Mouse (Mus musculus): Measurements from ENCODE around the gene Chmp4b. TPM values are rescaled to one million over a fixed set of nuclear protein-coding genes. Genes with fewer than 3 reads are reported as not detected.

Gene Chmp4b
- total and polyA plus RNA-seq, 2 experiments from 2014 or later: 20.1 to 80.7 TPM

GRCm38 (mm10) chr2:154702637-154703315 lies 51.3 kb downstream of the Chmp4b start:
- Histone ChIP-seq H3K9ac (replicated peaks; ENCODE audit: low read depth, low read length) (no peak overlapping the region), H3K36me3 (replicated peaks; ENCODE audit: control insufficient read depth, insufficient read depth, low read length) (no peaks in the 10 kb centered on the region), H3K4me2 (ENCODE audit: low read depth, low read length) (peak overlapping the region; percentile 34), H3K27me3 (ENCODE audit: control insufficient read depth, insufficient read depth, low read length) (no peaks in the 10 kb centered on the region), H3K4me3 (ENCODE audit: low read depth, low read length) (no peak overlapping the region), H3K27ac (ENCODE audit: low read depth) (no peak overlapping the region), H3K4me1 (ENCODE audit: control insufficient read depth, insufficient read depth) (no peaks in the 10 kb centered on the region), H3K9me3 (replicated peaks; ENCODE audit: control insufficient read depth, low read length) (no peaks in the 10 kb centered on the region)
- WGBS: 7% methylated on average over 17 of the region's 17 CpGs
- DNase-seq (ENCODE audit: low spot score): peak; percentile 58
- peak; percentile 71 for ATAC-seq (ENCODE audit: insufficient read depth, low read depth)
- TF ChIP-seq CTCF (IDR thresholded peaks at IDR 0.05; ENCODE audit: low read depth): peak; percentile 90
- no peak for TF ChIP-seq EP300 (IDR thresholded peaks at IDR 0.05; ENCODE audit: low read depth)

GRCm38 (mm10) chr2:154706526-154707280 lies 55.2 kb downstream of the Chmp4b start:
- no peak for DNase-seq (ENCODE audit: low spot score)
- no peak for ATAC-seq (ENCODE audit: insufficient read depth, low read depth)
- H3K4me2 ChIP-seq (ENCODE audit: low read depth, low read length): no peak overlapping the region
- TF ChIP-seq CTCF (IDR thresholded peaks at IDR 0.05; ENCODE audit: low read depth) (no peak), EP300 (IDR thresholded peaks at IDR 0.05; ENCODE audit: low read depth) (no peak)
- no peak overlapping the region for H3K9ac ChIP-seq (replicated peaks; ENCODE audit: low read depth, low read length)
- H3K4me1 ChIP-seq (ENCODE audit: control insufficient read depth, insufficient read depth): no peaks in the 10 kb centered on the region
- whole genome bisulfite sequencing: 64% methylated on average over 11 of the region's 11 CpGs
- H3K27me3 ChIP-seq (ENCODE audit: control insufficient read depth, insufficient read depth, low read length): no peaks in the 10 kb centered on the region
- no peaks in the 10 kb centered on the region for H3K36me3 ChIP-seq (replicated peaks; ENCODE audit: control insufficient read depth, insufficient read depth, low read length)
- H3K4me3 ChIP-seq (ENCODE audit: low read depth, low read length): no peak overlapping the region
- no peaks in the 10 kb centered on the region for H3K9me3 ChIP-seq (replicated peaks; ENCODE audit: control insufficient read depth, low read length)
- no peak overlapping the region for H3K27ac ChIP-seq (ENCODE audit: low read depth)

GRCm38 (mm10) chr2:154707284-154707683 lies 55.8 kb downstream of the Chmp4b start:
- TF ChIP-seq EP300 (IDR thresholded peaks at IDR 0.05; ENCODE audit: low read depth) (no peak), CTCF (IDR thresholded peaks at IDR 0.05; ENCODE audit: low read depth) (no peak)
- no peaks in the 10 kb centered on the region for H3K4me1 ChIP-seq (ENCODE audit: control insufficient read depth, insufficient read depth)
- no peaks in the 10 kb centered on the region for H3K9me3 ChIP-seq (replicated peaks; ENCODE audit: control insufficient read depth, low read length)
- no peaks in the 10 kb centered on the region for H3K36me3 ChIP-seq (replicated peaks; ENCODE audit: control insufficient read depth, insufficient read depth, low read length)
- H3K4me3 ChIP-seq (ENCODE audit: low read depth, low read length): no peak overlapping the region
- H3K4me2 ChIP-seq (ENCODE audit: low read depth, low read length): no peak overlapping the region
- ATAC-seq (ENCODE audit: insufficient read depth, low read depth): no peak
- 66% methylated on average over 7 of the region's 7 CpGs for WGBS
- no peak overlapping the region for H3K9ac ChIP-seq (replicated peaks; ENCODE audit: low read depth, low read length)
- DNase-seq (ENCODE audit: low spot score): no peak
- no peaks in the 10 kb centered on the region for H3K27me3 ChIP-seq (ENCODE audit: control insufficient read depth, insufficient read depth, low read length)
- H3K27ac ChIP-seq (ENCODE audit: low read depth): no peak overlapping the region

DNA sequence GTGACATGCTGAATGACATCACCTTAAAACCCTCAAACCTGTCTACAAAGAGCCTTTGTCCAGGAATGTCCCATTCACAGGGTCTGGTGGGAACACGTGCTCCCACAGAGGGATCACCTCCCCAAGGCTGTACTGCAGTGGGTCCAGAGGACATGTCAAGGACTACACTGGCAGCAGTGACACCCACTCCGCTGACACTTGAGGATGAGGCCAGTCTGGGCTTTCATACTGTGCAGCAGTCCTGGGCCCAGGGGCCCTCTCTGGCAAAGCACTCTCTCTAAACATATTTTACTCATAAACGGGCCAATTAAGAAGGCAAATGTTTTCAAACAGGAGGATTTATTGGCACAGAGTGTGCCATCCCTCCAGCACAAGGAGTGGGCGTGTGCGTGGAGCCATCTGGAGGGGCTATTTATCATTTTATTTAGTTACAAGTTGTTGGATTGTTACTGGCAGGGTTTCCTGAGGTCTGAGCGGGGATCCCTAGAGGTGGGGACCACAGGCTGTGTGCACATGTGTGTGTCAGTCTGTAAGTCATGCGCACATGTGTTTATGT lies 56.4 kb downstream of the Chmp4b start:
- H3K9ac ChIP-seq (replicated peaks; ENCODE audit: low read depth, low read length): no peak overlapping the region
- H3K4me2 ChIP-seq (ENCODE audit: low read depth, low read length): no peak overlapping the region
- DNase-seq (ENCODE audit: low spot score): no peak
- 64% methylated on average over 7 of the region's 7 CpGs for WGBS
- ATAC-seq (ENCODE audit: insufficient read depth, low read depth): no peak
- H3K27me3 ChIP-seq (ENCODE audit: control insufficient read depth, insufficient read depth, low read length): no peaks in the 10 kb centered on the region
- H3K9me3 ChIP-seq (replicated peaks; ENCODE audit: control insufficient read depth, low read length): no peaks in the 10 kb centered on the region
- TF ChIP-seq EP300 (IDR thresholded peaks at IDR 0.05; ENCODE audit: low read depth) (no peak), CTCF (IDR thresholded peaks at IDR 0.05; ENCODE audit: low read depth) (no peak)
- H3K36me3 ChIP-seq (replicated peaks; ENCODE audit: control insufficient read depth, insufficient read depth, low read length): no peaks in the 10 kb centered on the region
- no peak overlapping the region for H3K27ac ChIP-seq (ENCODE audit: low read depth)
- H3K4me1 ChIP-seq (ENCODE audit: control insufficient read depth, insufficient read depth): no peaks in the 10 kb centered on the region
- H3K4me3 ChIP-seq (ENCODE audit: low read depth, low read length): no peak overlapping the region

DNA sequence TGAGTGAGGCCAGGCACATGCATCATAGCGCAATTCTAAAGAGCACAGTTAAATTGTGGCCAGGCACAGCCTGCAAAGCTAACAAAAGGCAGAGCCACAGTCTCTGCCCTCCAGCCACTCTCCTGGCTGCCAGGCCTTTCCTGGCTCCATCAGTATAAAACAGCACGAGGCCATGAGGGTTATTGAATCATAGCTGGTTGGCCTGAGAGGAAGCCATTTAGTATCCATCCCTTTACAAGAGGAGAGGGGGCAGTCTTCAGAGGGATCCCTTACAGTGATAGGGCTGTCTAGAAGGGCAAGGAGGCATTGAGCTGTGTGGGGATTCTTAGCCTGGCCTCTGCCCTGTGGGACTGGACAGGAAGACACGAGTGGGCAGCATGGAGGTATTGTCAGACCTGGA lies 60.2 kb downstream of the Chmp4b start:
- no peaks in the 10 kb centered on the region for H3K9me3 ChIP-seq (replicated peaks; ENCODE audit: control insufficient read depth, low read length)
- ATAC-seq (ENCODE audit: insufficient read depth, low read depth): no peak
- H3K4me3 ChIP-seq (ENCODE audit: low read depth, low read length): no peak overlapping the region
- no peak for DNase-seq (ENCODE audit: low spot score)
- WGBS: 58% methylated on average over 3 of the region's 3 CpGs
- H3K4me2 ChIP-seq (ENCODE audit: low read depth, low read length): no peak overlapping the region
- H3K9ac ChIP-seq (replicated peaks; ENCODE audit: low read depth, low read length): no peak overlapping the region
- no peaks in the 10 kb centered on the region for H3K27me3 ChIP-seq (ENCODE audit: control insufficient read depth, insufficient read depth, low read length)
- H3K27ac ChIP-seq (ENCODE audit: low read depth): no peak overlapping the region
- H3K36me3 ChIP-seq (replicated peaks; ENCODE audit: control insufficient read depth, insufficient read depth, low read length): no peaks in the 10 kb centered on the region
- no peak for TF ChIP-seq EP300 (IDR thresholded peaks at IDR 0.05; ENCODE audit: low read depth)
- no peak for TF ChIP-seq CTCF (IDR thresholded peaks at IDR 0.05; ENCODE audit: low read depth)
- H3K4me1 ChIP-seq (ENCODE audit: control insufficient read depth, insufficient read depth): no peaks in the 10 kb centered on the region

Data from heart, postnatal 0 days (tissue).